Mouse (Mus musculus) small intestine, adult 2 months (tissue): ENCODE results near the gene Rpl18a. TPM values are rescaled to one million over a fixed set of nuclear protein-coding genes. Genes with fewer than 3 reads are reported as not detected.

Experiments used
- H3K27ac ChIP-seq: fragments of 200-500 bp; 2 replicates; pipeline ENCODE4 v1.5.1; 2012; ENCODE audit warnings: low read depth, low read length, control low read depth, inconsistent platforms; ENCODE audit not compliant: insufficient read depth
- H3K27me3 ChIP-seq: fragments of 200-500 bp; 2 replicates; pipeline ENCODE4 v1.6.1; 2012; ENCODE audit warnings: mild to moderate bottlenecking, moderate library complexity, low read length, inconsistent platforms; ENCODE audit not compliant: control insufficient read depth, insufficient read depth
- H3K36me3 ChIP-seq: fragments of 200-500 bp; 2 replicates; pipeline ENCODE4 v1.6.1; 2012; ENCODE audit warnings: mild to moderate bottlenecking, low read length, control low read depth, inconsistent platforms; ENCODE audit not compliant: control insufficient read depth, insufficient read depth
- H3K4me1 ChIP-seq: fragments of 200-500 bp; 2 replicates; pipeline ENCODE4 v1.6.1; 2012; ENCODE audit warnings: low read length, inconsistent platforms, mixed read lengths; ENCODE audit not compliant: control insufficient read depth, insufficient read depth, insufficient read length
- H3K4me3 ChIP-seq: fragments of 200-500 bp; 2 replicates; pipeline ENCODE4 v1.5.1; 2012; ENCODE audit warnings: low read depth, mild to moderate bottlenecking, control low read depth, inconsistent platforms, low read length, moderate library complexity
- CTCF ChIP-seq: fragments of 200-500 bp; IDR thresholded peaks from 2 replicates; pipeline ENCODE4 v1.5.1; 2012; ENCODE audit warnings: low read depth, mild to moderate bottlenecking, control low read depth, inconsistent platforms, low read length, moderate library complexity, mixed read lengths; ENCODE audit not compliant: insufficient replicate concordance, insufficient read length; ENCODE audit errors: extremely low read depth
- POLR2A ChIP-seq: fragments of 200-500 bp; IDR thresholded peaks from 2 replicates; pipeline ENCODE4 v1.6.1; 2012; ENCODE audit warnings: low read depth, mild to moderate bottlenecking, control low read depth, inconsistent platforms, low read length, moderate library complexity
- WGBS: fragments of 180-500 bp; shearing (Covaris S2); methylation state at CpG from one replicate; pipeline ENCODE4 v1.1.7; 2018; 5-methylcytosine and 5-hydroxymethylcytosine counted together
- polyA plus RNA-seq: library from polyadenylated mRNA; depleted of rRNA; stranded (reverse); fragments of >200 nt; gene quantifications from 2 replicates; pipeline ENCODE4 v1.2.3, GENCODE M21; 2012

Rpl18a gene
- polyA plus RNA-seq, 1 experiment = 5,728 TPM

- peaks cover 7% of the 10 kb centered on the region for H3K4me1 ChIP-seq
- no peak overlapping the region for H3K27ac ChIP-seq
- no peak for TF ChIP-seq POLR2A
- TF ChIP-seq CTCF = no peak
- no peak overlapping the region for H3K4me3 ChIP-seq
- H3K27me3 ChIP-seq = no peaks in the 10 kb centered on the region
- peaks cover 6% of the 10 kb centered on the region for H3K36me3 ChIP-seq
- WGBS = 84% methylated on average over 5 of the region's 5 CpGs
Measured at GRCm38 (mm10) chr8:70871195-70871807, 25.9 kb downstream of the Rpl18a start.

GRCm38 (mm10) chr8:70869601-70870041, 27.6 kb downstream of the Rpl18a start:
- Histone ChIP-seq H3K4me1 (peaks cover 18% of the 10 kb centered on the region), H3K27ac (no peak overlapping the region), H3K27me3 (peaks cover 5% of the 10 kb centered on the region; the same call in 1 of the 2 replicates), H3K4me3 (no peak overlapping the region), H3K36me3 (peaks cover 6% of the 10 kb centered on the region)
- TF ChIP-seq CTCF (peak; percentile 84), POLR2A (no peak; the same call in 1 of the 2 replicates)
- 49% methylated on average over 16 of the region's 16 CpGs for WGBS

- Histone ChIP-seq H3K4me1 (peaks cover 21% of the 10 kb centered on the region), H3K4me3 (no peak overlapping the region), H3K27me3 (peaks cover 9% of the 10 kb centered on the region), H3K36me3 (peaks cover 6% of the 10 kb centered on the region), H3K27ac (no peak overlapping the region)
- 50% methylated on average over 5 of the region's 5 CpGs for WGBS
- TF ChIP-seq POLR2A (no peak), CTCF (no peak)
Measured at GRCm38 (mm10) chr8:70869199-70869571, 28.0 kb downstream of the Rpl18a start.

- Histone ChIP-seq H3K4me1 (peaks cover 21% of the 10 kb centered on the region), H3K27me3 (peaks cover 14% of the 10 kb centered on the region), H3K27ac (no peak overlapping the region), H3K4me3 (peak overlapping the region; percentile 23), H3K36me3 (peaks cover 6% of the 10 kb centered on the region)
- TF ChIP-seq POLR2A (no peak), CTCF (no peak)
- 56% methylated on average over 40 of the region's 40 CpGs for WGBS
Measured at GRCm38 (mm10) chr8:70868559-70869198, 28.5 kb downstream of the Rpl18a start.

GRCm38 (mm10) chr8:70866566-70866965, 30.6 kb downstream of the Rpl18a start:
- Histone ChIP-seq H3K4me1 (peaks cover 28% of the 10 kb centered on the region), H3K27ac (no peak overlapping the region), H3K27me3 (peaks cover 34% of the 10 kb centered on the region), H3K4me3 (no peak overlapping the region), H3K36me3 (peaks cover 6% of the 10 kb centered on the region)
- 84% methylated on average over 7 of the region's 7 CpGs for WGBS
- TF ChIP-seq CTCF (no peak), POLR2A (no peak)

GRCm38 (mm10) chr8:70866001-70866520, 31.2 kb downstream of the Rpl18a start:
- Histone ChIP-seq H3K27me3 (peaks cover 34% of the 10 kb centered on the region), H3K27ac (peak overlapping the region; percentile 26), H3K36me3 (peaks cover 6% of the 10 kb centered on the region), H3K4me3 (peak overlapping the region; percentile 66), H3K4me1 (peaks cover 28% of the 10 kb centered on the region)
- no peak for TF ChIP-seq POLR2A
- no peak for TF ChIP-seq CTCF
- 3% methylated on average over 12 of the region's 12 CpGs for WGBS

GRCm38 (mm10) chr8:70865350-70866000, 31.7 kb downstream of the Rpl18a start:
- Histone ChIP-seq H3K27me3 (peaks cover 34% of the 10 kb centered on the region), H3K4me3 (peak overlapping the region; percentile 66), H3K27ac (no peak overlapping the region), H3K4me1 (peaks cover 28% of the 10 kb centered on the region), H3K36me3 (peaks cover 6% of the 10 kb centered on the region)
- TF ChIP-seq POLR2A (no peak; the same call in 1 of the 2 replicates), CTCF (0 out of 2 replicates have a peak, but pooled peaks have one; percentile 13)
- under 1% methylated on average over 46 of the region's 46 CpGs for WGBS
